Mouse (Mus musculus): Measurements from ENCODE around the gene Rom1. TPM values are rescaled to one million over a fixed set of nuclear protein-coding genes. Genes with fewer than 3 reads are reported as not detected.
A peak's percentile ranks its signal among the peaks of the same experiment; 100 is the strongest.
"Not testable (repeated sequence)": the region's sequence is repeated elsewhere in the genome, so short reads cannot be mapped to it uniquely, and the experiment has no call there.

Rom1 gene
- 1.0 and 2.0 TPM in 2 replicates for polyA plus RNA-seq (2014; fragmentation: Nextera tagmentation; extraction: Ambion mirVana)

GRCm38 (mm10) chr19:8929224-8930088, at the start of gene Rom1, which contains the start of gene Eml3:
Rom1 (minus strand) TSS chr19:8929356.
Eml3 (plus strand) TSS chr19:8929552.
- peak; percentile 78 for ATAC-seq (ENCODE audit: insufficient number of reproducible peaks, insufficient read depth, low FRiP score, low read depth)
- Histone ChIP-seq H3K36me3 (ENCODE audit: control insufficient read depth, insufficient read depth, low read length) (peaks cover 38% of the 10 kb centered on the region), H3K27me3 (ENCODE audit: control insufficient read depth, insufficient read depth, low read length) (no peaks in the 10 kb centered on the region), H3K4me2 (replicated peaks; ENCODE audit: low read depth, low read length) (peak within 1 kb of the TSS; percentile 73), H3K9ac (replicated peaks; ENCODE audit: low read depth, low read length) (peak within 1 kb of the TSS; percentile 68), H3K4me3 (ENCODE audit: low read depth, low read length) (peak within 1 kb of the TSS; percentile 85), H3K4me1 (ENCODE audit: control insufficient read depth, insufficient read depth, low read length) (peaks cover 10% of the 10 kb centered on the region; the same call in 1 of the 2 replicates), H3K9me3 (ENCODE audit: control insufficient read depth, low read depth, low read length) (no peaks in the 10 kb centered on the region), H3K27ac (ENCODE audit: low read length) (peak within 1 kb of the TSS; percentile 81)
- under 1% methylated on average over 72 of the region's 74 CpGs for WGBS

- 34% methylated on average over 3 of the region's 3 CpGs for WGBS
- Histone ChIP-seq H3K4me2 (replicated peaks; ENCODE audit: low read depth, low read length) (no peak overlapping the region), H3K4me3 (ENCODE audit: low read depth, low read length) (no peak overlapping the region), H3K4me1 (ENCODE audit: control insufficient read depth, insufficient read depth, low read length) (no peaks in the 10 kb centered on the region; the same call in 1 of the 2 replicates), H3K9ac (replicated peaks; ENCODE audit: low read depth, low read length) (no peak overlapping the region), H3K27ac (ENCODE audit: low read length) (no peak overlapping the region), H3K27me3 (ENCODE audit: control insufficient read depth, insufficient read depth, low read length) (no peaks in the 10 kb centered on the region), H3K36me3 (ENCODE audit: control insufficient read depth, insufficient read depth, low read length) (peaks cover 82% of the 10 kb centered on the region), H3K9me3 (ENCODE audit: control insufficient read depth, low read depth, low read length) (no peaks in the 10 kb centered on the region)
- peak; percentile 69; the same call in 1 of the 2 replicates for ATAC-seq (ENCODE audit: insufficient number of reproducible peaks, insufficient read depth, low FRiP score, low read depth)
These were observed 47.4 kb upstream of the Rom1 start for GRCm38 (mm10) chr19:8976535-8976934.

GRCm38 (mm10) chr19:8975491-8975890, 46.3 kb upstream of the Rom1 start:
- no peak for ATAC-seq (ENCODE audit: insufficient number of reproducible peaks, insufficient read depth, low FRiP score, low read depth)
- Histone ChIP-seq H3K27me3 (ENCODE audit: control insufficient read depth, insufficient read depth, low read length) (no peaks in the 10 kb centered on the region), H3K9ac (replicated peaks; ENCODE audit: low read depth, low read length) (no peak overlapping the region), H3K4me3 (ENCODE audit: low read depth, low read length) (no peak overlapping the region), H3K9me3 (ENCODE audit: control insufficient read depth, low read depth, low read length) (no peaks in the 10 kb centered on the region), H3K4me2 (replicated peaks; ENCODE audit: low read depth, low read length) (no peak overlapping the region), H3K4me1 (ENCODE audit: control insufficient read depth, insufficient read depth, low read length) (no peaks in the 10 kb centered on the region; the same call in 1 of the 2 replicates), H3K27ac (ENCODE audit: low read length) (no peak overlapping the region), H3K36me3 (ENCODE audit: control insufficient read depth, insufficient read depth, low read length) (peaks cover 92% of the 10 kb centered on the region)
- WGBS: 91% methylated on average over 2 of the region's 2 CpGs

- no peak overlapping the region for H3K27ac ChIP-seq (ENCODE audit: low read length)
- H3K27me3 ChIP-seq (ENCODE audit: control insufficient read depth, insufficient read depth, low read length): no peaks in the 10 kb centered on the region
- WGBS: 90% methylated on average over 1 of the region's 1 CpGs
- peaks cover 96% of the 10 kb centered on the region for H3K36me3 ChIP-seq (ENCODE audit: control insufficient read depth, insufficient read depth, low read length)
- H3K9ac ChIP-seq (replicated peaks; ENCODE audit: low read depth, low read length): no peak overlapping the region
- H3K9me3 ChIP-seq (ENCODE audit: control insufficient read depth, low read depth, low read length): no peaks in the 10 kb centered on the region
- no peak overlapping the region for H3K4me3 ChIP-seq (ENCODE audit: low read depth, low read length)
- H3K4me1 ChIP-seq (ENCODE audit: control insufficient read depth, insufficient read depth, low read length): no peaks in the 10 kb centered on the region; the same call in 1 of the 2 replicates
- no peak for ATAC-seq (ENCODE audit: insufficient number of reproducible peaks, insufficient read depth, low FRiP score, low read depth)
- H3K4me2 ChIP-seq (replicated peaks; ENCODE audit: low read depth, low read length): no peak overlapping the region
These were observed 45.5 kb upstream of the Rom1 start for GRCm38 (mm10) chr19:8974638-8975037.

- not testable (repeated sequence) for H3K4me1 ChIP-seq (ENCODE audit: control insufficient read depth, insufficient read depth, low read length); H3K27me3 ChIP-seq (ENCODE audit: control insufficient read depth, insufficient read depth, low read length); H3K4me3 ChIP-seq (ENCODE audit: low read depth, low read length); H3K9ac ChIP-seq (replicated peaks; ENCODE audit: low read depth, low read length); ATAC-seq (ENCODE audit: insufficient number of reproducible peaks, insufficient read depth, low FRiP score, low read depth); H3K4me2 ChIP-seq (replicated peaks; ENCODE audit: low read depth, low read length); H3K9me3 ChIP-seq (ENCODE audit: control insufficient read depth, low read depth, low read length); H3K27ac ChIP-seq (ENCODE audit: low read length)
- H3K36me3 ChIP-seq (ENCODE audit: control insufficient read depth, insufficient read depth, low read length): peaks cover 81% of the 10 kb centered on the region
- WGBS: 85% methylated on average over 8 of the region's 8 CpGs
These were observed 43.3 kb upstream of the Rom1 start for GRCm38 (mm10) chr19:8972491-8972890.

- no peak for ATAC-seq (ENCODE audit: insufficient number of reproducible peaks, insufficient read depth, low FRiP score, low read depth)
- peak overlapping the region; percentile 89 for H3K4me3 ChIP-seq (ENCODE audit: low read depth, low read length)
- H3K4me1 ChIP-seq (ENCODE audit: control insufficient read depth, insufficient read depth, low read length): peaks cover 10% of the 10 kb centered on the region; the same call in 1 of the 2 replicates
- H3K9me3 ChIP-seq (ENCODE audit: control insufficient read depth, low read depth, low read length): no peaks in the 10 kb centered on the region
- H3K9ac ChIP-seq (replicated peaks; ENCODE audit: low read depth, low read length): peak overlapping the region; percentile 93
- WGBS: 11% methylated on average over 9 of the region's 9 CpGs
- peak overlapping the region; percentile 61 for H3K4me2 ChIP-seq (replicated peaks; ENCODE audit: low read depth, low read length)
- H3K27me3 ChIP-seq (ENCODE audit: control insufficient read depth, insufficient read depth, low read length): no peaks in the 10 kb centered on the region
- H3K27ac ChIP-seq (ENCODE audit: low read length): no peak overlapping the region; the same call in 1 of the 2 replicates
- peaks cover 63% of the 10 kb centered on the region for H3K36me3 ChIP-seq (ENCODE audit: control insufficient read depth, insufficient read depth, low read length)
These were observed 38.7 kb upstream of the Rom1 start for GRCm38 (mm10) chr19:8967893-8968292.

GRCm38 (mm10) chr19:8967373-8967743, 38.2 kb upstream of the Rom1 start:
- Histone ChIP-seq H3K9ac (replicated peaks; ENCODE audit: low read depth, low read length) (peak overlapping the region; percentile 93), H3K9me3 (ENCODE audit: control insufficient read depth, low read depth, low read length) (no peaks in the 10 kb centered on the region), H3K27me3 (ENCODE audit: control insufficient read depth, insufficient read depth, low read length) (no peaks in the 10 kb centered on the region), H3K4me2 (replicated peaks; ENCODE audit: low read depth, low read length) (peak overlapping the region; percentile 61), H3K4me1 (ENCODE audit: control insufficient read depth, insufficient read depth, low read length) (peaks cover 10% of the 10 kb centered on the region; the same call in 1 of the 2 replicates), H3K27ac (ENCODE audit: low read length) (peak overlapping the region; percentile 83), H3K36me3 (ENCODE audit: control insufficient read depth, insufficient read depth, low read length) (peaks cover 63% of the 10 kb centered on the region), H3K4me3 (ENCODE audit: low read depth, low read length) (peak overlapping the region; percentile 89)
- WGBS: under 1% methylated on average over 8 of the region's 8 CpGs
- ATAC-seq (ENCODE audit: insufficient number of reproducible peaks, insufficient read depth, low FRiP score, low read depth): no peak

- under 1% methylated on average over 52 of the region's 52 CpGs for WGBS
- H3K27me3 ChIP-seq (ENCODE audit: control insufficient read depth, insufficient read depth, low read length): no peaks in the 10 kb centered on the region
- H3K9ac ChIP-seq (replicated peaks; ENCODE audit: low read depth, low read length): peak within 1 kb of the TSS; percentile 93
- peak within 1 kb of the TSS; percentile 89 for H3K4me3 ChIP-seq (ENCODE audit: low read depth, low read length)
- H3K9me3 ChIP-seq (ENCODE audit: control insufficient read depth, low read depth, low read length): no peaks in the 10 kb centered on the region
- H3K4me1 ChIP-seq (ENCODE audit: control insufficient read depth, insufficient read depth, low read length): peaks cover 10% of the 10 kb centered on the region; the same call in 1 of the 2 replicates
- peak within 1 kb of the TSS; percentile 74 for H3K4me2 ChIP-seq (replicated peaks; ENCODE audit: low read depth, low read length)
- H3K27ac ChIP-seq (ENCODE audit: low read length): peak within 1 kb of the TSS; percentile 93
- peaks cover 59% of the 10 kb centered on the region for H3K36me3 ChIP-seq (ENCODE audit: control insufficient read depth, insufficient read depth, low read length)
- peak; percentile 100 for ATAC-seq (ENCODE audit: insufficient number of reproducible peaks, insufficient read depth, low FRiP score, low read depth)
These were observed 37.6 kb upstream of the Rom1 start, which contains the start of gene Eef1g for GRCm38 (mm10) chr19:8966590-8967372. Eef1g (plus strand) TSS chr19:8967041.

Measured in stomach, embryonic 14.5 days (tissue).